Mouse (Mus musculus) thymus, postnatal 14 days (tissue): ENCODE data around the gene Creb3l1.

Source experiments
- DNase-seq: peaks from one replicate; pipeline ENCODE4 v3.0.0; 2021

Creb3l1 gene

DNA sequence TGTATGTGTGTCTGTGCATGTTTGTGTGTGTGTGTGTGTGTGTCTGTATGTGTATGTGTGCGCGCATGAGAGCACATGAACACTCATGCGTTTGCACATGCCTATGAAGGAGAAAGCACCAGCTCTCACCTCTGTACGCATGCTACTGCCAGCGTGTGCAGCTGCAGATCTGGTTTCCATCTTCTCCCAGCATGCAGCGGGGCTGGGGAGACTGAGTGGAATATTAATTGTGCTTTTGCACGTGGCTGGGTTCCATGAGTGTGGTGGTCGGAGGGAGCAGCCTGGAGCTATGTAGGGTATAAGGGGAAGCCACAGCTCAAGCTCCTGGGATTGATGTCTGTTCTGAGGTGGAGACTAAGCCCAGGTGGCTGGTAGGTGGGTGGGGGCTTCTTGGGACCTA is 6.3 kb upstream of the Creb3l1 start:
- no peak for DNase-seq

DNA sequence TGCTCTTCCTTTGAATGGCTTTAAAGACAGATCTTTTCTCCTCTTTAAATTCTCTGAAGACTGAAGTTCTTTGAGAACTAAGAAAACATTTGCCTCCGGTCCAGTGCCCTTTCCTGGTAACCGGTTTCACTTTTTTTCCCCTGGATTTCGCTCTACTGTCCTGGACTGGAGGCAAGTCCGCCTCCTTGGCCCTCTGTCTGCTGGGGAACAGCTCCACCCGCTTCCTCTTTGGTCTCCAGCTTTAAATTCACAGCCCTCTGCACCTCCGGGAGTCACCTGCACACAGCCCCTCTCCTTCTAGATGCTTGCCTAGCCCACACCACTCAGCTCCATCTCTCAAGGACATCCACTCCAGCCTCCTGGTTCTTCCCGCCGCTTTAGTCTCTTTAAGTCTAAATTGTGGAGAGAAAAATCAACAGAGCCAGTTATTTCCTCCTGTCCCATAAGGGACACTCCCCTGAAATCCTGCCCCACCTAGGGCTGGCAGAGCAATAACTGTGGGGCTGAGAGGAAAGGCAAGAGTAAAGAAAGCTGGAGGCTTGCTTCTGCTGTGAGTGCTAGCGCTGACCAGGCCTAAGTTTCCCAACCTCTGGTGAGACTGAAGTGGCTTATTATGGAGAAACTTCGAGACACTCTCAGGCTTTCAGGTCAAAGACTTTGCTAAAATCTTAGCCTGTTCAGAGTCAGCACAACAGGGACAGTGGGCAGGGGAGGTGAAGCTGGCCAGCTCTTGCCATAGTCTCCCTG is 5.3 kb upstream of the Creb3l1 start:
- DNase-seq = no peak

- no peak for DNase-seq
These were observed 3.7 kb upstream of the Creb3l1 start for GRCm38 (mm10) chr2:92027811-92028590.

- DNase-seq = no peak
These were observed 1.7 kb upstream of the Creb3l1 start for GRCm38 (mm10) chr2:92025966-92026365.

- DNase-seq = no peak
These were observed 900 bp upstream of the Creb3l1 start for GRCm38 (mm10) chr2:92025202-92025601.

DNA sequence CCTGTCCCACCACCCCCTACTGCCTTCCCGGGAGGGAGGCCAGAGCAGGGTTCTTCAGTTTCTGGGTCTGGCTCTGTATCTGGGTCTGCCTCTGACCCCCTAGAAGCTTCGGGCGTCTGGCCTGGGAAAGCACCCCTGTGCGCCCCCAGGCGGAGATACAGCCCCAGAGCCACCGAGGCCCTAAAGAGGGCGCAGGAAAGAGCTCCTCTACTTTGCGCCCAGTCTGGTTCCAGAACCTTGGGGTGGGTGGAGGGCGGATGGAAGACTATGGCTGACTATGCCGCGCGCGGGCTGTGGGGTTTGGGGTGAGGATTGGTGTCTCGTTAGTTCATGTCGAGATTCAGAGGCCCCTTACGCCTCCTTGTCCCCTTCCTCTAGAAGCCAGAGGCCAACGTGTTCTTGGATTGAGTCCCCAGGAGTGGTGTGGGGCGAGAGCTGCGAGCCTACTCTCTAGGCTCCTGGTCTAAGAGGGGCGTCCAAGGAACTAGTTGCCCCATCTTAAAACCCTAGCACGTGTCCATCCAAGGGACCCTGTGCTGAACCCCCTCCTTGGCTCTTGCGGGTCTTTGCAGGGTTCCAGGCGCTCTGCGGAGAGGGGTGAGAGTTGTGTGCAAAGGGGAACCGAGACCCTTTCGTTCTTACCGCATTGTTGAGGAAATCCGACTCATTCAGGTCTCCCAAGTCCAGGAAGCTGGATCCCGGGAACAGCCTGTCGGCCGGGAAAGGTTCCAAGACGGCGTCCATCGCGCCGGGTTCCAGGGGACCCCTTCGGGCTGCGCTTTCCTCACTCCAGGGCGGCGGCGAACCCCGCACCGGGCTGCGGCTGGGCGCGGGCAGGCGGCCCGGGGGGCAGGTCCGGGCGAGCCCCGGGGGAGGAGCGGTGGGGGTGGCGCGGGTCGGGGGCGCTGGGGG is 684 bp downstream of the Creb3l1 start:
- peak; percentile 38 for DNase-seq

DNA sequence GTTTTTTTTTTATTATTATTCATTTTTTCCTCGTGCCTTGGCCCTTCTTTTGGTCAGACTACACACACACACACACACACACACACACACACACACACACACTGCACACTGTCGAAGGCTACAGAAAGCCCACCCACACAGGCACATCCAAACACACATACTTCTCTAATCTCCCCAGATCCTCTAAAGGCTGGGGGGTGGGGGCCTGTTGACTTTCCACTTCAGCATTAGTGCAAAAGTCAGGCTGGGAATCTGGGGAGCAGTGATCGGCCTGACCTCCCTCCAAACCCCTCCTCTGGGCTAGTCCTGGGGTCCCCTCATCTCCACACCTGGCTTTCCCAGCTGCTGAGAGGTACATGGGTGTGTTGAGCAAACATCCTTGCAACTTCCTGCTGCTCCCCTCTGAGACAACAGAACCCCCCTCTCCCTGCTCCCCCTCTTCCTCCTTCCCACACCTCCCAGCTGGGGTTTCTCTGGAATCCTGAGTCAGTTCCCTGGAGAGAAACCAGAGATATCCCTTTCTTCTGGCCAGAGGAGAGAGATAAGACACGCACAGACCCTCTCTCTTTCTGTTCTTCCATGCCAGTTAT is 3.5 kb downstream of the Creb3l1 start:
- DNase-seq = no peak

GRCm38 (mm10) chr2:92017440-92017839 is 6.9 kb downstream of the Creb3l1 start:
- no peak for DNase-seq

- no peak for DNase-seq
These were observed 7.3 kb downstream of the Creb3l1 start for GRCm38 (mm10) chr2:92016981-92017380.

- DNase-seq = no peak
These were observed 9.4 kb downstream of the Creb3l1 start for GRCm38 (mm10) chr2:92014891-92015290.

- DNase-seq = no peak
These were observed 10.1 kb downstream of the Creb3l1 start for GRCm38 (mm10) chr2:92014248-92014647.

- no peak for DNase-seq
These were observed 11.4 kb downstream of the Creb3l1 start for GRCm38 (mm10) chr2:92012768-92013445.

DNA sequence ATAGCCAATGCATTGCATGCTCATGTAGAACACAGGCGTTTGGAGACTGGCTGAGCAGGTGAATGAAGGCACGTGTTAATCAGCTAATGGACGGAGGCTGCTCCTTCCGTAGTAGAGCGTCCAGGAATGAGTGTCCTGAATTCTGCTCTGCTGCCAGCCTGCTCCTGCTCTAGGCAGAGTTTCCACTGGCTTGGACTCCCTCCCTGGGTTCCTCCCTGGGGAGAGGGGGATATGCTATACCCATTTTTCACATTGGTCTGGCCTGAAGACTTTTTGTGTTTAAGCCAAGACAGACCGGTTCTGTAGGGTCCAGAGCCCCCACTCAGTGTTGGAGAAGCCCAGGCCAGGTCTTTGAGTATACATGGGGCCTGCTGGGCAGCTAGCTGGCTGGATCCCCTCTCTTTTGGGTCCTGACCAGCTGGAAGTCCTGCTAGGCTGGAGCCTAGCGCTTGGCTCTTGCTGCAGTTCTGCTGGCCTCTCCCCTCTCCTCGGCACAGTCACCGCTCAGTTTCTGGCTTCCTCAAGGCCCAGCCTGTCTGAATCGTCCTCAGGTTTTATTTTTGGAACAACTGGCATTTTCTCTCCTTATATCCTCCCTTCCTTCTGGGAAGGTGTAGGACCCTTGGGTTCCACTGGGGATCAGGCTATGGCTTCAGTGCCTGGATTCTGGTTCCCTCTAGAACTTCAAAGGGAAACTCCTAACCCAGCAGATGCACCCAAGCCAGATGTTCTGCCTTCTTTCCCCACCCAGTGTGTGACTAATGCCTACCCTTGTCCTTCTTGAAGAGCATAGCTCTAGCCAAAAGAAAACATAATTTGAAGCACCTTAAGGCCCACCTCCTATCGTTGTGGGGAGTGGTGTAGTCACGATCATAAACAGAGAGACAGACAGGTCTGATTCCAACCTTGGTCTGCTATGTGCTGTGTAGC is 12.6 kb downstream of the Creb3l1 start:
- DNase-seq = no peak

DNA sequence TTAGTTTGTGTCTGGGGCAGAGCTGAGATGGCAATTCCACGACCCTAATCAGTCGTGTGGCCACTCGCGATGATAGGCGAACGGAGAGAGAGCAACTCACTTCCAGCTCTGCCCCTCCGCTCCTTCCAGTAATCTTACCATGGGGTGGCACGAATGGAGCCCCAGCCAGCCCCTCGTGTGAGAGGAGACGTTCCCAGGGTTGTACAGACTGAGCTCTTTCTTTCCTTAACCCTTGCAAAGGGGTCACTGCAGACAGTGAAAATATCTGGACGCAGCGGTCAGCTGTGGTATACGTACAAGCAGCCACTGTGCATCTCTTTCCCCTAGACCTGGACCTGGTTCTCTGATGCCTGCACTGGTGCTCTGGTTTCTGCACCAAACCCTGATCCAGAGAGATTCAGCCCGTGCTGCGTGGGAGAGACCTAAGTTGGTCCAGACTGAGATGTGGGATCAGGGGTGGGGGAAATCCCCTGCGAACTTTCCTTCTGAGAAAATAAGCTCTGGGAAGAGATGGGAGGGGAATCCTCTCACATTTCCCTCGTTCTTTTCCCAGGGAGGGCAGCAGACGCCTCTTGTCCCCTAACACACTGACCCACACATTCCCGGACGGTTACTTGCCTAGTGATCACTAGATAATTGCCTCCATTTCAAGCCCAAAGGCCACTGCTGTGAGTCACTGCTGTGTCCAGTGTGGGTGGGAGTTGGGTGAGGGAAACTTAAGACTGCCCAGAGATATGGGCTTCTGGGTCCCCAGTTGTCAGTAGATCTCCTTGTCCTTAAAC is 15.5 kb downstream of the Creb3l1 start:
- DNase-seq = no peak

GRCm38 (mm10) chr2:92007933-92008622 is 16.2 kb downstream of the Creb3l1 start:
- DNase-seq = peak; percentile 97

GRCm38 (mm10) chr2:92006983-92007921 is 17.1 kb downstream of the Creb3l1 start:
- no peak for DNase-seq

DNA sequence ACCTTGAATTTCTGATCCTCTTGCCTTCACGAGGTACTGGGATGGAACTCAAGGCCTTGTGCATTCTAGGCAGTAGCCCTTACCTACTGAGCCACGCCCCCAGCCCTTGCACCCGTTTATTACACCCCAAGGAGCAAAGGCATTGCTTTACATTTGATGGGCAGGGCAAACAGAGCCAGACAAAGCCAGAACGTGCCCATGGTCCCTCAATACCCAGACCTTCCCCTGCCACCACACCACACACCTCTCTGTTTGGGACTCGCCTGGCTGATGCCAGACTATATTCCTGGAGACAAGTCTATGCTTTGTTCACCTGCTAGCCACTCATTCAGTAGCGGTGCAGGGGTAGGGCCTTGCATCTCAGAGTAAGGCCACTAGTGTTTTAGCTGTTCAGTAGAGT is 17.8 kb downstream of the Creb3l1 start:
- DNase-seq = no peak

DNA sequence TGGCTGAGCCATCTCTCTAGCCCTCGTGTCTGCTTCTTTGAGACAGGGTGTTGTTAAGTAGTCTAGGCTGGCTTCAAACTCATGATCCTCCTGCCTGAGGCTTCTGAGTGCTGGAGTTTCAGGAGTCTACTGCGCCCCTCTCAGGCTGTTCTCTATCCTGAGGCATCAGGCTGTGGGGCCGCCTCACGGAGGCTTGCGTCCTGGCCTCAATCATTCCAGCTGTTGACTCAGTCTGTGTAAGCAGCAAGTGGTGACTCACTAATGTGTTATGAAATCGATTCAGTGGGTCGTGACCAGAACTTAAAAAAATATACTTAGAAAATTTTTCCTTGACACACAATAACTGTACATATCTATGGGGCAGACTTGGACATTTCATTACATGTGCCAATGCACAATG is 19.7 kb downstream of the Creb3l1 start:
- DNase-seq = no peak
